Mouse (Mus musculus) heart, embryonic 15.5 days (tissue): ENCODE measurements at regions not wholly inside any gene's neighbourhood (a gene's known extent, or its start where the extent isn't known, plus 50 kb on each side); places are given as distances from the start of the nearest gene placed in this dataset.

Source experiments
- ATAC-seq: fragments of 200-750 bp; cut with Nextera tagmentation; replicated peaks from 2 replicates; pipeline ENCODE4 v1.8.0; 2017; ENCODE audit warnings: low read depth, moderate TSS enrichment; ENCODE audit not compliant: insufficient number of reproducible peaks, insufficient read depth, low FRiP score
- H3K27ac ChIP-seq: fragments of 300-500 bp; sonication (generic); 2 replicates; pipeline ENCODE4 v1.5.1; 2015; ENCODE audit warnings: mild to moderate bottlenecking, inconsistent platforms
- H3K27me3 ChIP-seq: fragments of 300-500 bp; sonication (generic); 2 replicates; pipeline ENCODE4 v1.6.1; 2015; ENCODE audit warnings: inconsistent platforms
- H3K36me3 ChIP-seq: fragments of 300-500 bp; sonication (generic); 2 replicates; pipeline ENCODE4 v1.6.1; 2015; ENCODE audit warnings: mild to moderate bottlenecking, inconsistent platforms
- H3K4me1 ChIP-seq: fragments of 300-500 bp; sonication (generic); replicated peaks from 2 replicates; pipeline ENCODE4 v1.6.1; 2015; ENCODE audit warnings: inconsistent platforms
- H3K4me2 ChIP-seq: fragments of 300-500 bp; sonication (generic); 2 replicates; pipeline ENCODE4 v1.6.1; 2015; ENCODE audit warnings: inconsistent platforms, mild to moderate bottlenecking, moderate library complexity
- H3K4me3 ChIP-seq: fragments of 300-500 bp; sonication (generic); 2 replicates; pipeline ENCODE4 v1.5.1; 2015; ENCODE audit warnings: mild to moderate bottlenecking, inconsistent platforms
- H3K9ac ChIP-seq: fragments of 300-500 bp; sonication (generic); 2 replicates; pipeline ENCODE4 v1.6.1; 2015; ENCODE audit warnings: mild to moderate bottlenecking, inconsistent platforms
- H3K9me3 ChIP-seq: fragments of 300-500 bp; sonication (generic); replicated peaks from 2 replicates; pipeline ENCODE4 v1.6.1; 2016; ENCODE audit warnings: inconsistent platforms
- WGBS: fragments of 180-500 bp; shearing (Covaris S2); methylation state at CpG from one replicate; pipeline ENCODE4 v1.1.7; 2015; ENCODE audit warnings: mixed read lengths; 5-methylcytosine and 5-hydroxymethylcytosine counted together

DNA sequence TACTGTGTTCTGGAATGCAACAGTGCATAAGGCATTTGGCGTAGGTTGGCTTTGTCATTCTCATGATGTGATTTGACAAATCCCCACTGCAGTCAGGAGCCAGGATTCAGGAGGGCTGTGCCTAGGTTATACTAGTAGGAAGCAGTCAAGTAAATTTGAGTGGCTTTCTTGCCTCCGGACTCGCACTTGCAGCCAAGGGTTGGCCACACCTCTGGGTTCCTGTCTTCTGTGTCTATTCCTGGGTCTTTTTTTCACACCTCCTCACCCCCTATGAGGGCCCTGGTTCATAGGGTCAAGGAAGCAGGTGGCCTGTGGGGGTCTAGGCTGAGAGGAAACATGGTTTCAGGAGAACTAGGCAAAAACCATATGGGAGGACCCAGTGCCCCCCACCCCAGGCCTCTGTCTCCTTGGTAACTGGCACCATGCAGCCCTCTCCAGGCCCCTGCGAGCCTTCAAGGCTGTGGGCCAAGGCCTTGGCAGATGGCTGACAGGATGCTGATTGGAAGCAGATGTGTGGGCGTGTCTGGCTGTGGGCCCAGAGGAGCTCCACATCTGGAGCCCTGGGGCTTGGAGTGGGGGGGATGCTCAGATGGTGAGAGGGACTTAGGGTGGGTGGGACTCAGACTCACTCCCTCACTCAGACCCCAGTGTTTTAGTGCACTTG, 195.7 kb downstream of the Rgs3 start:
- H3K4me2 ChIP-seq, result 0 out of 2 replicates have a peak overlapping the region, but pooled peaks have one; percentile 1
- ATAC-seq, result peak; percentile 81
- WGBS, result 34% methylated on average over 5 of the region's 5 CpGs
- H3K9me3 ChIP-seq, result no peaks in the 10 kb centered on the region
- 0 out of 2 replicates have a peak, but pooled peaks cover 4% of the 10 kb centered on the region for H3K27me3 ChIP-seq
- H3K9ac ChIP-seq, result no peak overlapping the region
- no peaks in the 10 kb centered on the region for H3K36me3 ChIP-seq
- peaks cover 39% of the 10 kb centered on the region for H3K4me1 ChIP-seq
- H3K27ac ChIP-seq, result peak overlapping the region; percentile 70
- no peak overlapping the region for H3K4me3 ChIP-seq

DNA sequence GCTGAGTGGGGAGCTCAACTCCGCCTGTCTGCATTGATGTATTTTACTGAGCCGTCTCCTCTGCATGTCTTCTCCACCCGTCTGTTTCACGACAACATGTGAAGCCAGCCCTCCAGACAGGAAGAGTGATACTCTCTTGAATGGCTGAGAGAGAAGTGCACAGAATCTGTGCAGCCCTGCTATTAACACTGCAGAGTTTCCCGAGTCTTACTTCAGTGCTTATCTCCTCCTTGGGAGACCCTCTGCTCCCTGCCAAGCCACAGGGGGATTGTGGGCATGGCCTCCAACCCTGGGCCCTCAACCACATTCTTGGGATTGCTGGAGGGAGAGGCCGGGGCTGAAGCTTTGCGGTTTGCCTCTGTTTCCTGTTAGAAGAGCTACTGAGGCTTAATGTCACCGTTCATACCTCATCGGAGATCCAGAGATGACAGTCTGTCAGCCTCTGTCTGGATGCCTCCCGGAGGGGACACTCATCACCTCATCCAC, 197.1 kb downstream of the Rgs3 start:
- no peak overlapping the region for H3K4me2 ChIP-seq
- 0 out of 2 replicates have a peak, but pooled peaks cover 4% of the 10 kb centered on the region for H3K27me3 ChIP-seq
- WGBS, result 15% methylated on average over 10 of the region's 10 CpGs
- no peak overlapping the region for H3K4me3 ChIP-seq
- ATAC-seq, result no peak
- no peaks in the 10 kb centered on the region for H3K9me3 ChIP-seq
- H3K4me1 ChIP-seq, result peaks cover 50% of the 10 kb centered on the region
- no peak overlapping the region for H3K9ac ChIP-seq
- no peaks in the 10 kb centered on the region for H3K36me3 ChIP-seq
- peak overlapping the region; percentile 70 for H3K27ac ChIP-seq

DNA sequence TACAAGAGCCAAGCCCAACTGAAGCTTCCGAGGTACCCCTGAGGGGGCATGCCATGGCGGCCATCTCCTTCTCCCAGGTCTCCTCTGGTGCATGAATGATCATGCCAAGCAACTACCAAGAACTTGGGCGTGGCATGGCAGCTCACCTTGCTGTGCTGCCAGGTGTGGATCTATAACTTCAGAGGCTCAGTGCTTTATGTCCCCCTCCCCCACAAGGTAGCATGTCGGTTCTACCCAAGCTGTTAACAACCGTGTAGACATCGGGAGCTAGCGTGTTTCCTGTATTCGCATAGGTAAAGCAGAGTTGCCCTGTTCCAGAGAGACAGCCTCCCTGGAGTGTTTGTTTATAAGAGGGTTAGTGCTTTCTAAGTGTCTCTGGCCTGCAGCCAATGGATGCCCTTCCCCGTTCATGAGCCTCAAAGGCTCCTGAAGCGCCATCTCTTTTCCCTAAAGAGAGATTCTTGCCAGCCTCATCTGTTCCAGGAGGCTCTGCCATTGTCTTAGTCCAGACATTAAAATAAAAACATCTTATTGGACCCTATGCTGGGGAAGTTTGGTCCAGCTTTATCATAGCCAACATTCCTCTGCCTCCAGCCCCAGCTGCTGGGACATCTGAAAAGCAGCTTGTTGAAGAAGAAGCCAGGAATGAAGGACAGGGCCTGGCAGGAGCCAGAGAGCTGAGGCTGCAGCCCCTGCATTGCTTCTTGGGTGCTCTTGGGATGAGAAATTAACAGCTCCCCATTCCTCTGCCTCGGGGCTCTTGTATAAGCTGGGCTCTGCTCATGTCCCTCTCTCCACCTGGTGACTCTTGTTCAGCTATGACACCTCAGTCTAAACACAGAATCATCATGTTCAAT, 201.3 kb downstream of the Rgs3 start:
- H3K4me2 ChIP-seq, result no peak overlapping the region
- H3K4me3 ChIP-seq, result no peak overlapping the region
- H3K9ac ChIP-seq, result no peak overlapping the region
- WGBS, result 47% methylated on average over 11 of the region's 11 CpGs
- H3K36me3 ChIP-seq, result no peaks in the 10 kb centered on the region
- peaks cover 30% of the 10 kb centered on the region for H3K4me1 ChIP-seq
- no peaks in the 10 kb centered on the region for H3K9me3 ChIP-seq
- no peak for ATAC-seq
- peak overlapping the region; percentile 60 for H3K27ac ChIP-seq
- peaks cover 13% of the 10 kb centered on the region; the same call in 1 of the 2 replicates for H3K27me3 ChIP-seq

DNA sequence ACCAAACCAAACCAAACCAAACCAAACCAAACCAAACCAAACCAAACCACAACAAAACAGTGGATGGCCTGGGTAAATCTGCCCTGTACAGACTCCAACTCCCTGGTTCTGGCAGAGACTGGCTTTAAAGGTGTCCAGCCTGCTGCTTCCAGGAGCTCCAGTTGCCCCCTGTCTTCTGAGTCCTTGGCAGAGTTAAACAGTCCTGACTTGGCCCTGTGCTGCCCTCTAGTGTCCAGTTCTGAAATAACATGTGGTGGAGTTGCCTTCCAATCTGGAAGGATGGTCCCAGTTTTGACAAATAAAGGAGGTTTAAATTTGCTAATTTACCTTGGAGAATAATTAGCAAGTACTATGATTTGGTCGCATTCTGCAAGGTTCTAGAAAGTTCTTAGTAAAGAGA, 202.0 kb downstream of the Rgs3 start:
- Histone ChIP-seq H3K27me3 (peaks cover 17% of the 10 kb centered on the region; the same call in 1 of the 2 replicates), H3K4me1 (peaks cover 23% of the 10 kb centered on the region), H3K4me2 (no peak overlapping the region), H3K36me3 (no peaks in the 10 kb centered on the region), H3K27ac (peak overlapping the region; percentile 60; the same call in 1 of the 2 replicates), H3K9me3 (no peaks in the 10 kb centered on the region), H3K4me3 (no peak overlapping the region), H3K9ac (no peak overlapping the region)
- no peak for ATAC-seq
- 0% methylated on average over 1 of the region's 1 CpGs for WGBS

DNA sequence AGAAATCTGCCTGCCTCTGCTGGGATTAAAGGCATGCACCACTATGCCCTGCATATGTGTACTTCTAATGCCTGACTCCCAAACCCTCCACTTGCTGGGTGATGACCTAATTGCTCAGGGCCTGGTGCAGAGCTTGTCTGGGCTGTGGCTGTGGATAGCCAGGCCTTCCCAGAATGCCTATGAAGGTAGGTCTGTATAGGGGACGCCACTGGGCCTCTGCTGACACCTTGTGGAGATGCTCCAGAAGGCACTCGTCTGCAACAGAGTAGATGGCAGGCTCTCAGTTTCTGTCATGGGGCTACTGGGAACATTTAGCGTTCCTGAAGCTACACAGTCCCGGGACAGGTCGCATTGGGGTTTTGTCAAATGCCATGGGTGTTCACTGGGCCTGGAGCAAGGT, 201.4 kb upstream of the Zfp618 start:
- Histone ChIP-seq H3K9me3 (no peaks in the 10 kb centered on the region), H3K27ac (no peak overlapping the region), H3K4me1 (peaks cover 12% of the 10 kb centered on the region), H3K4me2 (no peak overlapping the region), H3K36me3 (no peaks in the 10 kb centered on the region), H3K9ac (no peak overlapping the region), H3K4me3 (no peak overlapping the region), H3K27me3 (peaks cover 29% of the 10 kb centered on the region; the same call in 1 of the 2 replicates)
- WGBS, result 10% methylated on average over 5 of the region's 5 CpGs
- ATAC-seq, result peak; percentile 84

DNA sequence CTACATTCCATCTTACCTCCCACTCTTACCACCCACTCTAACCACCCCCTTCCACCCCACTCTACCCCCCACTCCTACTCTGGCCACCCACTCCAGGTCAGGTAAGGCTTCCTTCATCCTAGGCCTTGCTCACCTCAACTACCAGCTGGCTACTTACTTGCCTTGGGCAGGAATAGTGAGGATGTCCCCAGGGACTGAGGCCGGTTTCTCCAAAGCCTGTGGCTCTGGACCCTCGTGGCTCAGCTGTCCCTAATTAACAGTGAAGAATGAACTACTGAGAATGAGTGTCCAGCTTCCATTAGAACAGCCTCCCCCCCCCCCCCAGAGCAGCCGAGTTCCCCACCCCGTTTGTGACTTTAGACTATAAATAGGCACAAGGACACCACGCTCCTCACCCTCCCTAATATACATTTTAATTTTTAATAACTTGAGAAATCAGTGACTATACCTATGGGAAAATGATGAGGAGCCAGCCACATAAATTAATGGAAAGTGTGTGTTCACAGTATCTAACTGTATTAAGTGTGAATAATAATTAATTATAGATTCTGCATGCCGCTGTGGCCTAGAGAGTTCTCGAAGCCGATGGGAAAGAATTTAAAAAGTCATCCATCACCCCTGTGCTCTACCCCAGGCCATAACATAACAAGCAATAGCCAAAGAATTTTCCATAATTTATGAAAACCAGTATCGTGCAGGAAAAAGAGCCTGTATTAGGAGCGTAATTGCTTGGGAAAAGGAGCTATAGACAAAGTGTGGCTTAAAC, 195.7 kb upstream of the Zfp618 start:
- H3K9me3 ChIP-seq, result no peaks in the 10 kb centered on the region
- no peak overlapping the region for H3K9ac ChIP-seq
- no peaks in the 10 kb centered on the region for H3K36me3 ChIP-seq
- no peak for ATAC-seq
- no peak overlapping the region for H3K4me3 ChIP-seq
- no peak overlapping the region for H3K4me2 ChIP-seq
- no peak overlapping the region for H3K27ac ChIP-seq
- no peaks in the 10 kb centered on the region for H3K4me1 ChIP-seq
- peaks cover 34% of the 10 kb centered on the region; the same call in 1 of the 2 replicates for H3K27me3 ChIP-seq
- WGBS, result 63% methylated on average over 10 of the region's 10 CpGs

DNA sequence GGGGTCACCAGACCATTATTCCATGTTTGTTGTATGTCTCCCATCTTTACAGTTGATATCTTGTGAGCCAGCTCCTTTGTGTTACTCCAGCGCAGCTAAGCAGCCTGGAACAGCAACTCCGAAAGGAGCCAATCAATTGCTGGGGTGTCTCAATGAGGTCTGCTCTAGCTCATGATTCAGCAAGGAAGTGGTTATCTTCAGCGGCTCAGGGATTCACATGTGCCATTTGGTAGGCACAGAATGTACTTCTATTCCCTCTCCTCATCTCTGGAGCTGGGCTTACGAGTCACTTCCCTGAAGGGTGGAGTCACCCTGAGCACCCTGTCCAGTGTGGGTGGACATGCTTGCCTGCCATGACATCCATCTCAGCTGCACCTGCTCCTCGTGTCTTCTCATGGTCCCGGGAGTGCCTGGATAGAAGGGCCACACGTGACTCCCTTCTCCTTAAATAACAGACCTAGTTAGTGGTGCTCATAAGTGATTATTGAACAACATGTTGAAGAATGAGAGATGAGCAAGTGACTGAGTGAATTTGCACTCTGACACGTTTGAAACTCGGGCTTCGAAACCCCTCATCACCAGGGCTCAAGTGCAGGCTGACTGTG, 190.3 kb upstream of the Zfp618 start:
- no peak overlapping the region for H3K4me3 ChIP-seq
- no peak overlapping the region for H3K27ac ChIP-seq
- H3K9me3 ChIP-seq, result no peaks in the 10 kb centered on the region
- no peak overlapping the region for H3K9ac ChIP-seq
- H3K27me3 ChIP-seq, result peaks cover 31% of the 10 kb centered on the region
- H3K4me2 ChIP-seq, result no peak overlapping the region
- no peaks in the 10 kb centered on the region for H3K36me3 ChIP-seq
- H3K4me1 ChIP-seq, result no peaks in the 10 kb centered on the region
- WGBS, result 77% methylated on average over 10 of the region's 10 CpGs
- no peak for ATAC-seq

DNA sequence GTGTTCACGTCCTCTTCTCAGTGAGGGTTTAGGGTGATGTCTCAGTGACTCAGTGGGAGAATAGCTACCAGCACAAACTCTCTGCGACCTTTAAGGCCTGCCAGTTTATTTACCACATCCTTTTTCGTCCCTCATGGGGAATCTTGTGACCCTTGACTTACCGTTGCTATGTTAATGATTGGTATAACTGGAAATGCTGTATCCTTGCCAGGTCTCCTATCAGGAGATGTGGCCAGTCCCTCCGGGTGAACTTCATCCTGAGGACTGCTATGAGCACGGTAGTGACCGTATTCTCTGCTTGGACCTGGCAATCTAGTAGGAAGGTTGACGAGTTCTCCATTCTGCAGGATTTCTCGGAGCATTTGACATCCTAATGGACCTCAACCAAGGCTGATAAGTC, 188.5 kb upstream of the Zfp618 start:
- 78% methylated on average over 9 of the region's 9 CpGs for WGBS
- Histone ChIP-seq H3K9me3 (no peaks in the 10 kb centered on the region), H3K9ac (no peak overlapping the region), H3K4me2 (no peak overlapping the region), H3K27ac (no peak overlapping the region), H3K36me3 (no peaks in the 10 kb centered on the region), H3K4me1 (peaks cover 7% of the 10 kb centered on the region; the same call in 1 of the 2 replicates), H3K27me3 (peaks cover 34% of the 10 kb centered on the region), H3K4me3 (no peak overlapping the region)
- no peak for ATAC-seq

DNA sequence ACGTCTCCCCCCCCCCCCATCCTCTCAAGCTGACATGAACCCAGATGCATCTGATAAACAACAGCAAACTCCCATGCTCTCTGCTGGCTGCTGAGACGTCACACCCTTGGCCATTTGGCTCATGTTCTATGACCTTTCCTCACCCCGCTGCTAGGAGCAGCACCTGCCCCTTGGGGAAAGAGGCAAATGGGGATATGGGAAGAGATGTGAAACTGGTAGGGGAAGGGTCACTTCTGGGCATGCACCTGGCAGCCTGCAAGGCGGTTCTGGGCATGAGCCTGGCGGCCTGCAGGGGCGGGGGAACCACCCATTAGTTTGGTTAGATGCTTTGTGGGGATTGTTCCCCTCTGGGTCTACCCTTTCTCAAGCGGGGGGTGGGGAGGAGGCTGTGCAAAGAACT, 187.9 kb upstream of the Zfp618 start:
- Histone ChIP-seq H3K27ac (no peak overlapping the region), H3K4me2 (no peak overlapping the region), H3K4me3 (no peak overlapping the region), H3K36me3 (no peaks in the 10 kb centered on the region), H3K27me3 (peaks cover 31% of the 10 kb centered on the region), H3K9me3 (no peaks in the 10 kb centered on the region), H3K4me1 (peaks cover 7% of the 10 kb centered on the region; the same call in 1 of the 2 replicates), H3K9ac (no peak overlapping the region)
- ATAC-seq, result no peak
- WGBS, result 76% methylated on average over 7 of the region's 7 CpGs

DNA sequence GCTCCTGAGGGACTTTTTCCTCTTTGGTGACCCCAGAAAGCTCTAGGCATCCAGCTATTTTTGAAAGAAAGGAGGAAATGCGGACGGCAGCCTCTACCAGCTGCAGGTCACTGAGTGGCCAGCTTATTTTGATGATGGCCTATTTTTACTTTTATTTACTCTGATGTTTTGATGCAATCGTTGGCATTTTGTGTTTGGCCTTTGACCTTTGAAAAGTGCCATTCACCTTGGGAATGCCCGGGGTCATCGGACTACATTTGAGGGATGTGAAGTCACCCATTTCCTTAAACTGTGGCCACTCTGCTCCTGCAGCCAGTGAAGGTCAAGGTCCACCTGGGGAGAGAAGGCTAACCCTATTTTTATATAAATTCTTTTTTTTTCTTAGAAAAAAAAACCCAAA, 186.8 kb upstream of the Zfp618 start:
- Histone ChIP-seq H3K4me3 (no peak overlapping the region), H3K4me2 (no peak overlapping the region), H3K9ac (no peak overlapping the region), H3K9me3 (no peaks in the 10 kb centered on the region), H3K27ac (no peak overlapping the region), H3K36me3 (no peaks in the 10 kb centered on the region), H3K27me3 (peaks cover 25% of the 10 kb centered on the region), H3K4me1 (peaks cover 7% of the 10 kb centered on the region; the same call in 1 of the 2 replicates)
- ATAC-seq, result no peak
- 81% methylated on average over 5 of the region's 5 CpGs for WGBS
